Mouse (Mus musculus) stomach, embryonic 15.5 days (tissue): Measurements from ENCODE around the gene Mpc1. TPM values are rescaled to one million over a fixed set of nuclear protein-coding genes. Genes with fewer than 3 reads are reported as not detected.
"Not testable (repeated sequence)": the region's sequence is repeated elsewhere in the genome, so short reads cannot be mapped to it uniquely, and the experiment has no call there.

ENCODE experiments used
- ATAC-seq: fragments of 200-750 bp; cut with Nextera tagmentation; 2 replicates; pipeline ENCODE4 v1.8.0; 2017; ENCODE audit warnings: low read depth, moderate number of reproducible peaks, moderate TSS enrichment; ENCODE audit not compliant: insufficient read depth, low FRiP score
- H3K27ac ChIP-seq: fragments of 300-500 bp; sonication (generic); 2 replicates; pipeline ENCODE4 v1.5.1; 2015; ENCODE audit warnings: mild to moderate bottlenecking, inconsistent platforms
- H3K27me3 ChIP-seq: fragments of 300-500 bp; sonication (generic); replicated peaks from 2 replicates; pipeline ENCODE4 v1.6.1; 2015; ENCODE audit warnings: inconsistent platforms
- H3K36me3 ChIP-seq: fragments of 300-500 bp; sonication (generic); 2 replicates; pipeline ENCODE4 v1.6.1; 2015; ENCODE audit warnings: inconsistent platforms
- H3K4me1 ChIP-seq: fragments of 300-500 bp; sonication (generic); 2 replicates; pipeline ENCODE4 v1.6.1; 2015; ENCODE audit warnings: inconsistent platforms
- H3K4me2 ChIP-seq: fragments of 300-500 bp; sonication (generic); 2 replicates; pipeline ENCODE4 v1.6.1; 2015; ENCODE audit warnings: mild to moderate bottlenecking, inconsistent platforms
- H3K4me3 ChIP-seq: fragments of 300-500 bp; sonication (generic); replicated peaks from 2 replicates; pipeline ENCODE4 v1.5.1; 2015; ENCODE audit warnings: inconsistent platforms
- H3K9ac ChIP-seq: fragments of 300-500 bp; sonication (generic); 2 replicates; pipeline ENCODE4 v1.6.1; 2015; ENCODE audit warnings: inconsistent platforms
- H3K9me3 ChIP-seq: fragments of 300-500 bp; sonication (generic); 2 replicates; pipeline ENCODE4 v1.6.1; 2016; ENCODE audit warnings: inconsistent platforms
- WGBS: fragments of 180-500 bp; shearing (Covaris S2); methylation state at CpG from one replicate; pipeline ENCODE4 v1.1.7; 2015; 5-methylcytosine and 5-hydroxymethylcytosine counted together
- polyA plus RNA-seq: library from polyadenylated mRNA; unstranded; fragments of >200 nt; fragmentation: Nextera tagmentation; extraction: Ambion mirVana; gene quantifications from 2 replicates; pipeline ENCODE4 v1.2.1, GENCODE M21; 2015

The Mpc1 gene
- polyA plus RNA-seq, 1 experiment from 2014 or later: 195 TPM

GRCm38 (mm10) chr17:8251704-8252103, 31.0 kb upstream of the Mpc1 start:
- no peaks in the 10 kb centered on the region for H3K27me3 ChIP-seq
- no peak overlapping the region for H3K27ac ChIP-seq
- H3K9ac ChIP-seq: no peak overlapping the region
- no peaks in the 10 kb centered on the region for H3K9me3 ChIP-seq
- H3K4me1 ChIP-seq: no peaks in the 10 kb centered on the region
- no peak overlapping the region for H3K4me3 ChIP-seq
- WGBS: 90% methylated on average over 7 of the region's 7 CpGs
- H3K36me3 ChIP-seq: no peaks in the 10 kb centered on the region
- H3K4me2 ChIP-seq: no peak overlapping the region
- ATAC-seq: no peak

GRCm38 (mm10) chr17:8254268-8254667, 28.4 kb upstream of the Mpc1 start:
- no peaks in the 10 kb centered on the region for H3K36me3 ChIP-seq
- H3K4me2 ChIP-seq: no peak overlapping the region
- no peaks in the 10 kb centered on the region for H3K4me1 ChIP-seq
- H3K9me3 ChIP-seq: no peaks in the 10 kb centered on the region
- no peak overlapping the region for H3K27ac ChIP-seq
- ATAC-seq: no peak
- H3K27me3 ChIP-seq: no peaks in the 10 kb centered on the region
- H3K4me3 ChIP-seq: no peak overlapping the region
- no peak overlapping the region for H3K9ac ChIP-seq

- no peak overlapping the region for H3K27ac ChIP-seq
- no peak overlapping the region for H3K4me3 ChIP-seq
- no peak overlapping the region for H3K9ac ChIP-seq
- H3K4me1 ChIP-seq: no peaks in the 10 kb centered on the region
- no peak overlapping the region for H3K4me2 ChIP-seq
- WGBS: 61% methylated on average over 3 of the region's 3 CpGs
- no peaks in the 10 kb centered on the region for H3K27me3 ChIP-seq
- no peaks in the 10 kb centered on the region for H3K9me3 ChIP-seq
- H3K36me3 ChIP-seq: no peaks in the 10 kb centered on the region
- no peak for ATAC-seq
Observed at GRCm38 (mm10) chr17:8254914-8255313, 27.8 kb upstream of the Mpc1 start.

GRCm38 (mm10) chr17:8255583-8255982, 27.1 kb upstream of the Mpc1 start:
- Histone ChIP-seq H3K9ac (no peak overlapping the region), H3K4me1 (no peaks in the 10 kb centered on the region), H3K27ac (no peak overlapping the region), H3K4me3 (no peak overlapping the region), H3K9me3 (no peaks in the 10 kb centered on the region), H3K4me2 (no peak overlapping the region), H3K27me3 (no peaks in the 10 kb centered on the region), H3K36me3 (no peaks in the 10 kb centered on the region)
- ATAC-seq: no peak
- WGBS: 72% methylated on average over 6 of the region's 6 CpGs

- no peaks in the 10 kb centered on the region for H3K4me1 ChIP-seq
- no peak overlapping the region for H3K9ac ChIP-seq
- no peak overlapping the region for H3K4me3 ChIP-seq
- ATAC-seq: no peak
- H3K27ac ChIP-seq: no peak overlapping the region
- H3K36me3 ChIP-seq: no peaks in the 10 kb centered on the region
- H3K9me3 ChIP-seq: no peaks in the 10 kb centered on the region
- no peak overlapping the region for H3K4me2 ChIP-seq
- WGBS: 73% methylated on average over 8 of the region's 8 CpGs
- no peaks in the 10 kb centered on the region for H3K27me3 ChIP-seq
Observed at GRCm38 (mm10) chr17:8256982-8257381, 25.7 kb upstream of the Mpc1 start.

- not testable (repeated sequence) for H3K9me3 ChIP-seq, H3K27ac ChIP-seq, H3K9ac ChIP-seq, ATAC-seq, H3K36me3 ChIP-seq, H3K27me3 ChIP-seq, H3K4me3 ChIP-seq, H3K4me1 ChIP-seq, H3K4me2 ChIP-seq
- 9% methylated on average over 7 of the region's 7 CpGs for WGBS
Observed at GRCm38 (mm10) chr17:8264638-8265037, 18.1 kb upstream of the Mpc1 start.

GRCm38 (mm10) chr17:8272054-8272749, 10.5 kb upstream of the Mpc1 start:
- H3K4me2 ChIP-seq: no peak overlapping the region
- no peak for ATAC-seq
- WGBS: 43% methylated on average over 6 of the region's 6 CpGs

GRCm38 (mm10) chr17:8272951-8273350, 9.8 kb upstream of the Mpc1 start:
- ATAC-seq: no peak
- no peak overlapping the region for H3K27ac ChIP-seq
- WGBS: 42% methylated on average over 6 of the region's 6 CpGs

More at GRCm38 (mm10) chr17:8272054-8272749, 10.5 kb upstream of the Mpc1 start:
- Histone ChIP-seq H3K36me3 (no peaks in the 10 kb centered on the region), H3K9ac (no peak overlapping the region), H3K4me3 (no peak overlapping the region), H3K4me1 (no peaks in the 10 kb centered on the region), H3K27ac (no peak overlapping the region), H3K9me3 (no peaks in the 10 kb centered on the region), H3K27me3 (no peaks in the 10 kb centered on the region)

GRCm38 (mm10) chr17:8276071-8276470, 6.6 kb upstream of the Mpc1 start:
- Histone ChIP-seq H3K4me3 (no peak overlapping the region), H3K4me1 (no peaks in the 10 kb centered on the region), H3K9me3 (no peaks in the 10 kb centered on the region), H3K27ac (no peak overlapping the region), H3K36me3 (no peaks in the 10 kb centered on the region), H3K9ac (no peak overlapping the region), H3K4me2 (no peak overlapping the region), H3K27me3 (no peaks in the 10 kb centered on the region)
- no peak; the same call in 1 of the 2 replicates for ATAC-seq
- whole genome bisulfite sequencing: 86% methylated on average over 4 of the region's 4 CpGs

More at GRCm38 (mm10) chr17:8272951-8273350, 9.8 kb upstream of the Mpc1 start:
- Histone ChIP-seq H3K36me3 (no peaks in the 10 kb centered on the region), H3K9ac (no peak overlapping the region), H3K4me2 (no peak overlapping the region), H3K4me3 (no peak overlapping the region), H3K4me1 (no peaks in the 10 kb centered on the region), H3K9me3 (no peaks in the 10 kb centered on the region), H3K27me3 (no peaks in the 10 kb centered on the region)

- no peaks in the 10 kb centered on the region for H3K9me3 ChIP-seq
- H3K27ac ChIP-seq: no peak overlapping the region
- H3K4me3 ChIP-seq: no peak overlapping the region
- H3K36me3 ChIP-seq: no peaks in the 10 kb centered on the region
- H3K4me1 ChIP-seq: no peaks in the 10 kb centered on the region
- no peak overlapping the region for H3K4me2 ChIP-seq
- H3K9ac ChIP-seq: no peak overlapping the region
- ATAC-seq: no peak
- WGBS: 71% methylated on average over 7 of the region's 7 CpGs
- H3K27me3 ChIP-seq: no peaks in the 10 kb centered on the region
Observed at GRCm38 (mm10) chr17:8276680-8277079, 6.0 kb upstream of the Mpc1 start.

- 78% methylated on average over 3 of the region's 3 CpGs for WGBS
Observed at GRCm38 (mm10) chr17:8277266-8277665, 5.4 kb upstream of the Mpc1 start.

GRCm38 (mm10) chr17:8278356-8278755, 4.3 kb upstream of the Mpc1 start:
- Histone ChIP-seq H3K27ac (no peak overlapping the region), H3K27me3 (no peaks in the 10 kb centered on the region), H3K4me3 (no peak overlapping the region), H3K9me3 (no peaks in the 10 kb centered on the region), H3K4me2 (no peak overlapping the region), H3K9ac (no peak overlapping the region), H3K36me3 (no peaks in the 10 kb centered on the region), H3K4me1 (0 out of 2 replicates have a peak, but pooled peaks cover 2% of the 10 kb centered on the region)
- 62% methylated on average over 3 of the region's 3 CpGs for WGBS
- ATAC-seq: no peak

More at GRCm38 (mm10) chr17:8277266-8277665, 5.4 kb upstream of the Mpc1 start:
- no peaks in the 10 kb centered on the region for H3K4me1 ChIP-seq
- H3K27ac ChIP-seq: no peak overlapping the region
- no peaks in the 10 kb centered on the region for H3K9me3 ChIP-seq
- H3K4me2 ChIP-seq: no peak overlapping the region
- no peaks in the 10 kb centered on the region for H3K27me3 ChIP-seq
- H3K4me3 ChIP-seq: no peak overlapping the region
- ATAC-seq: no peak
- H3K9ac ChIP-seq: no peak overlapping the region
- no peaks in the 10 kb centered on the region for H3K36me3 ChIP-seq
